Mouse (Mus musculus) cortical plate, adult 2 months (tissue): ENCODE measurements at regions not wholly inside any gene's neighbourhood (a gene's known extent, or its start where the extent isn't known, plus 50 kb on each side); places are given as distances from the start of the nearest gene placed in this dataset.

Experiments used
- CTCF ChIP-seq: fragments of 200-500 bp; IDR thresholded peaks from 2 replicates; pipeline ENCODE4 v1.5.1; 2011; ENCODE audit warnings: mild to moderate bottlenecking, control low read depth, low read length; ENCODE audit not compliant: insufficient read depth; ENCODE audit errors: extremely low read depth
- POLR2A ChIP-seq: fragments of 200-500 bp; IDR thresholded peaks from 2 replicates; pipeline ENCODE4 v1.6.1; 2011; ENCODE audit warnings: mild to moderate bottlenecking, low read length, control low read depth; ENCODE audit not compliant: insufficient read depth; ENCODE audit errors: extremely low read depth

- no peak for TF ChIP-seq POLR2A
- no peak for TF ChIP-seq CTCF
Observed at GRCm38 (mm10) chr4:105394366-105394765, 237.2 kb downstream of the Plpp3 start.
